Mouse (Mus musculus): ENCODE data around the gene Angptl4. TPM values are rescaled to one million over a fixed set of nuclear protein-coding genes. Genes with fewer than 3 reads are reported as not detected.
"Not testable (repeated sequence)": the region's sequence is repeated elsewhere in the genome, so short reads cannot be mapped to it uniquely, and the experiment has no call there.

The Angptl4 gene
- total RNA-seq (2015; ENCODE audit: low replicate concordance), result 0.36 and 0.84 TPM in 2 replicates
- total RNA-seq (2017; ENCODE audit: low replicate concordance), result 0.77 TPM in 1 of 2 replicates, not detected in the other

DNA sequence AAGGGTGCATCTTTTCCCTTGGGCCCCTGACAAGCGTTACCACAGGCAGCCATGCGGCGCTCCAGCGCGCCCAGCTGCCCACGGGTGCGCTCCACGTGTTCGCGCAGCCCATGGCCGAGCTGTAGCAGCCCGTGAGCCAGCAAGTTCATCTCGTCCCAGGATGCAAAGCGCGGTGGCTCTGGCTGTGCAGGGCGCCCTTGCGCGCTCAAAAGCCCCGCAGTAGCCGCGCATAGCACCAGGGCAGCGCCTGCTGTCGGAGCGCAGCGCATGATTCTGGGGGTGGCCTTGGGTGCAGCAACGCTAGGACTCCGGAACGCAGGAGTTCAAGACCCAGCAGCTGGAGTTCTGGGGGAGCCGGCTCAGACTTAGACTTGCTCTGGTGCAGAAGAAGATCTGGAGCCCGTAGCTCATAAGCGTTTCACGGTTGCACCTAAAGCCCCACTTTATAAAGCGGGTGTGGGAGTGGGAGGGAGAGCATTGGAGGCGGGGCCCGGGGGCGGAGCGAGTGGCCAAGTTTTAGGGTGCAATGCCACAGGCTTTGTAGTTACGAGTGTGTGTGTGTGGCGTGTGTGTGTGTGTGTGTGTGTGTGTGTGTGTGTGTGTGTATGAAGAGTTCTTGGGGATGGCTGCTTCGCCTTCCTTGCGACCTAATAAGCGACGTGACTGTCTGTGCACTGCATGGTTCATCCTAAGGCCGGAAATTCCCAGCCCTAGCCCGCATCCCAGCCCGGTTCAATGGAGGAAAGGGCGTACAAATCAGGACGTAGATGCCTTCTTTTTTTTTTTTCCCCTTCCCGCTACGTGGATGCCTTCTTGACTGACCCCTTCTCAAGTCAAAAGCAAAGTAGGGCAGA lies at the start of gene Angptl4:
Gene Angptl4 (minus strand): TSS at position 707 of the 854 bp plus-strand sequence.
- ATAC-seq (replicated peaks; ENCODE audit: low FRiP score, poor library complexity, severe bottlenecking), result peak; percentile 70

DNA sequence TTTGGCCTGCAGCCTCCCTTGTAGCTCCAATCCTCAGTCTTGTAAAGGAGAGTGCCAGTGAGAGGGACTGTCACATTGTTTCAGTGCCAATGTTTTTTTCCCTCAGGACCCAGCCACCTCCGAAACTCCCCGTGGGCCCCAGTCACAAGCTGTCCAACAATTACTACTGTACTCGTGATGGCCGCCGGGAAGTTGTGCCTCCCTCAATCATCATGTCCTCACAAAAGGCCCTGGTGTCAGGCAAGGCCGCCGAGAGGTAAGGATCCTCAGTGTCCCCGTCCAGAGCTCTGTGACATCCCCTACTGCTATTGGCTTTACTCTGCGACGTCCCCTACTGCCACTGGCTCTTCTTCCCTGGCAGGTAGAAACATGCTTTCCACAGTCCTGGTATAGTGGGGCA lies 47.9 kb upstream of the Angptl4 start:
- no peak for ATAC-seq (replicated peaks; ENCODE audit: low FRiP score, poor library complexity, severe bottlenecking)

DNA sequence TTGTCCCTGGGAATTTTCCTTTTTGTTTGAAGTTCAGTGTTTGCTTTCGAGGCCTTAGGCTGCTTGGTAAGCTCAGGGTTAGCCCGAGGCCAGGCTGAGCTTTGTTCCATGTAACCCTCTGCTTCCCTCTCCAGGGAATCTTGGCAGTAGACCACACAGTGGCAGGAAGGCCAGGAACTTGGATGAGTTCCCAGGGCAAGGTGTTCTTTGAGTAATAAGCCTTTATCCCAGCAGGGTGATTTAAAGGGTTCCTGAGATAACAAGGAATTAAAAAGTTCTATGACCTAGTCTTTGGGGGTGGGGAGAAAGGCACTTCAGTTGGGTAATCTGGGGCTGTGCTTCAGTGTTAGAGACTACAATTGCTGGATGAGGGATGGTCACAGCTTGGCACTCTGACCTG lies 47.3 kb upstream of the Angptl4 start:
- ATAC-seq (replicated peaks; ENCODE audit: low FRiP score, poor library complexity, severe bottlenecking), result no peak

DNA sequence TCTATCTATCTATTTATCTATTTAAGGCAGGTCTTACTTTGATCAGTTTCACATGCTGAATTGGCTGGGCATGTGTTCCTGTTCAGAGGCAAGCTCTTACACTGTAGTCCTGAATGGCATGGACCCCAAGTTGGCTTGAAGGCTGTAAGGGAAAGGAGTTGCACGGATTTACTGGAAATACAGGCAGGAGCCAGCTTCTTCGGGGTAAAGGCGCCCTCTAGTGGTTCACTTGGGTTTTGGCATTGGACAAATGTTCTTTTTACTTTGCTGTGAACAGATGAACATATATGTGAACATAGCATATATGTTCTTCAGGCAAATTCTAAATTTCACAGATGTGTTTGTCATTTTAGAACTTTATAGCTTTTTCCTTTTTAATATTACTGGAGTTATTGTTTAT lies 45.2 kb upstream of the Angptl4 start:
- peak; percentile 52 for ATAC-seq (replicated peaks; ENCODE audit: low FRiP score, poor library complexity, severe bottlenecking)

DNA sequence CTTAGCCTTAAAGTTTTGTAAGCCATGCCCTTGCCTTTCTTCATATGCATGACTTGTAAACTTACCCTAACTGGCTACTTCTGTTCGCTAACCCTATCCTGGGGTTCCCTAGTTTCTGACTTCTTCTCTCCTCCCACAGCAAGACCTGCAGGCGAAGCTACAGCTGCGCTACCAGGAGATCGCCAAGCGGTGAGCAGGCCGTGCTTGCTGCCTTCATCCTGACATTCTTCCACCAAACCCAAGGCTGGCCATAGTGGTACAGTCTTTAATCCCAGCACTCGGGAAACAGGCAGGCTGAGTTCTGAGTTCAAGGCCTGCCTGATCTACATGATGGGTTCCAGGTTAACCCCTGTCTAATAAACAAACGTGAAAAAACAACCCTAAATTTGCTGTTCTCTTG lies 43.8 kb upstream of the Angptl4 start:
- ATAC-seq (replicated peaks; ENCODE audit: low FRiP score, poor library complexity, severe bottlenecking), result no peak

DNA sequence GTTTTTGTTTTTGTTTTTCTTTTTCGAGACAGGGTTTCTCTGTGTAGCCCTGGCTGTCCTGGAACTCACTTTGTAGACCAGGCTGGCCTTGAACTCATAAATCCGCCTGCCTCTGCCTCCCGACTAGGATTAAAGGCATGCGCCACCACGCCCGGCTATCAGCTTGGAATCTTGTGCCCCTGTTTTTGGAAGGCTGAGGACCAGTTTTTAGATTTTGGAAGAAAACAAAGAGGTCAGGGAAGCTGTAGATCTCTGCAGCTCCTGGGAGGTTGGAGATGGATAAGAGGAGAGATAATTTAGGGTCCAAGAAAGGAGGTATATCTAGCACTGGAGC lies 43.3 kb upstream of the Angptl4 start:
- not testable (repeated sequence) for ATAC-seq (replicated peaks; ENCODE audit: low FRiP score, poor library complexity, severe bottlenecking)

DNA sequence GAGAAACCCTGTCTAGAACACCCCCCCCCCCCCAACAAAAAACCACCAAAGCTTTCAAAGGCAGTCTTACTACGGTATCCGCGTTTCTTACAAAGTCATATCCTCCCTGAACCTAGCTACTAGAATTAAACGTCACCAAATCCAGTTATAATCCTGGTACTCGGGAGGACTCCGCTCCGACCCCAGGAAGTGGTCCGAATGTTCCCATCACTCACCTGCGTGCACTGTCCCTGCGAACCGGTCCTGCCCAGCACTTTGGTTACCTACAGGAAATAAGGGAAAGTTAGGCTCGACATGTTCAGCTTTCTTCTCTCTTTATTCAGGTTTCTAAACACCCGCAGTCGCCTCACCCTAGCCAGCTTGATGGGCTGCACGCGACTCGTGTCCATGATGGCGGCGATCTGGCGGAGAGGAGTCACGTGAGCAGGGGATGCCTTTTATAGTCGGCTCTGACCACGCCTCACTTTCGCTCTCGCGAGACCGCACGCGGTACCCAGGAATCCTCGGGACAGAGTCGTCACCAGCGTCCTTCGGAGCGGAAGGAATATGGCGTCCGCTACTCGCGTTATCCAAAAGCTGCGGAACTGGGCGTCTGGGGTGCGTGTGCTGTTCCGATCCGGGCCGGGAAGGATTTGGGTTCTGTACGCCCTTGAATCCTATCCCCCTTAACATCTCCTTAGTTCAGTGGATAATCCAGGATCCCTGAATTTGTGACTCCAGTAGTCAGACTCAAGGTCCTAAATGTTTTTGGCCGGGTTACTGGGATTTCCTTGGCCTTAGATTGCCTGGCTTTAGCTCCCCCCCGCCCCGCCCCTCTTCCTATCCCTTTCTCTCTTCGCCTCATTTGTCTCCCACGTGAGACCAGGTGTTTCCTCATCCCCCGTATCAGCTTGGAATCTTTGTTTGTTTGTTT lies 42.7 kb upstream of the Angptl4 start, which contains the start of the genes Rps28 and Ndufa7:
Gene Rps28 (minus strand): TSS at position 479 of the 913 bp plus-strand sequence.
Gene Ndufa7 (plus strand): TSS at position 489 of the 913 bp plus-strand sequence.
- ATAC-seq (replicated peaks; ENCODE audit: low FRiP score, poor library complexity, severe bottlenecking), result peak; percentile 97

DNA sequence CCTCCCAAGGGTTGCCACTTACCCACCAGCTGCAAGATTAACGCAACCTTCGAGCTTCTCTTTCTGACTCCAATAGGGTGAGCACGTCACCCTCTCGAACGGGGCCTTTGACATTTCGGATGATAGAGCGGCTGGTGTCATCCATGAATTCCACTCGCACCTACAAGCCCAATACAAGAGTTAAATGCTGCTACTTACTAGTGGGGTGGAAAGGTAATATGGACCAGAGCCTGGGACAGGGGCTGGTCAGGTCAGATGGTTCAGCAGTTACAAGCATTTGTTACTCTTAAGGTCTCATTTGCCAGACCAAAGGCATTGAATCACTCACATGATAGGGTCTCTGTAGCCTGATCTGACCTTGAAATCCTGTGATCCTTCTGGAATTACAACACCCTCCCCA lies 41.5 kb upstream of the Angptl4 start:
- not testable (repeated sequence) for ATAC-seq (replicated peaks; ENCODE audit: low FRiP score, poor library complexity, severe bottlenecking)

DNA sequence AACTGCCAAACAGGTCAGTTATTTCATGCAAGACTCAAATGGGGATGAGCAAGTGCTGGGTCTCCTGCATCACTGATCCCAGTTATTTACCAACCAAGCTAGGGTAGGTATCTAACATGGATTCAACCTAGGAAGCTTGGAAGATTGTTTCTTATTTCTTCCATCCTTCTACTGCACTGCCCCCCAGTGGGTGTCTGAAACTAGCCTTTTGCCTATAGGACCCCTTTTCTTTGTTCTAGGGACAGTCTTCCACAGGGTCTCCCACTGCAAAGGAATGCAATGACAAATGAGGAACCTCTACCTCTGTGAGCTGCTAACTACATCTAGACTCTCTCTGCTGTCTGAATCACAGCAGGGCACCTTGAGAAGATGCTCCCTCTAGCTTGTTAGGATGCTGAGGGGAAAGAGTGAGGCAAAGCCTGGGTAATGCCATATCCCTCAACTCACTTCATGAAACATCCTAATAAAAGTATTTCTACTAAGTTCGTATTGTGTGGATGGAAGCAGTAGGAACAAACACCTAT lies 40.9 kb upstream of the Angptl4 start:
- no peak for ATAC-seq (replicated peaks; ENCODE audit: low FRiP score, poor library complexity, severe bottlenecking)

DNA sequence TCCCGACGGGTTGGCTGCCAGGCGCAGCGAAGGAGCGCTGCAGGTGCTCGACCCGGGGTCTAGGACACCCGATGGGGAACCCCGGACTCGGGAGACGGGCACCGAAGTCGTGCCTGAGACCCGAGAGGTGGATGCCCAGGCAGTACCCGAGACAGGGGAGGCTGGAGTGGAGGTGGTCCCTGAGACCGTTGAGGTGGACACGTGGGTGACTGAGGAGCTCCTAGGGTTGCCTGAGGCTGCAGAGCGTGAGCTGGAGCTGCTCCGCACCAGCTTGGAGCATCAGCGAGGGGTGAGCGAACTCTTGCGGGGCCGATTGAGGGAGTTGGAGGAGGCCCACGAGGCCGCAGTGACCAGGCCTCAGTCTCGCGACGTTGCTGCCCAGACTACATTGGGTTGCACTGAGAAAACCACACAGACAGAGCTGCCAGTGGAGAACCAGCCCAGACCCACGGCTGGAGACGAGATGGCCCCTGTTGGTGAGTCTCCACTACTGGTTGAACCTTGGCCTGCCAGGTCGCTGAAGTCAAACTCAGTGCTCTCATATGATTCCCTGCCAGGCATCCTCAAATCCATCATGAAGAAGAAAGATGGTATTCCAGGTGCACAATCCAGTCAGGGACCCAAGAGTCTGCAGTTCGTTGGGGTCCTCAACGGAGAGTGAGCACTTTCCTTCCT lies 36.5 kb upstream of the Angptl4 start:
- ATAC-seq (replicated peaks; ENCODE audit: low FRiP score, poor library complexity, severe bottlenecking), result peak; percentile 3; the same call in 1 of the 2 replicates

DNA sequence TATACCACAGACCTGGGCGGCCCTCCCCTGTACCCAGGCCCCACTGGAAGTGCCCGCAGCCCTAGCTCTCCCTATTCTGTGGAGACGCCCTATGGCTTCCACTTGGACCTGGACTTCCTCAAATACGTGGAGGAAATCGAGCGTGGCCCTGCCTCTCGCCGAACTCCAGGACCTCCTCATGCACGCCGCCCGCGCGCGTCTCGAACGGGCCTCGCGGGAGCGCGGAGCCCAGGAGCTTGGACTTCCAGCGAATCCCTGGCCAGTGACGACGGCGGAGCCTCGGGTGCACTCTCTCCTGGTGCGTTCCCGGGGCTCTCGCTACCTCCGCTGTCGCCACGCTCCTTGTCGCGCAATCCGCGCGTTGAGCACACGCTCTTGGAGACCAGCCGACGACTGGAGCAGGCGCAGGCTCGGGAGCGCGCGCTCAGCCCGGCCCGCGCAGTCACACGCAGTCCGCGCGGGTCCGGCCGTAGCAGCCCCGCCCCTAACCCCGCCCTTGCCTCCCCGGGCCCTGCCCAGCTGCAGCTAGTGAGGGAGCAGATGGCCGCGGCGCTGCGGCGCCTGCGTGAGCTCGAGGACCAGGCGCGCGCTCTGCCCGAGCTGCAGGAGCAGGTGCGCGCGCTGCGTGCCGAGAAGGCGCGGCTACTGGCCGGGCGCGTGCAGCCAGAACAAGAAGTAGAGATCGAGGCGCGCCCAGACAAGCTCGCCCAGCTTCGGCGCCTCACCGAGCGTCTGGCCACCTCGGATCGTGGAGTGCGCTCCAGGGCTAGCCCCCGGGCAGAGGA lies 35.7 kb upstream of the Angptl4 start:
- ATAC-seq (replicated peaks; ENCODE audit: low FRiP score, poor library complexity, severe bottlenecking), result peak; percentile 96

DNA sequence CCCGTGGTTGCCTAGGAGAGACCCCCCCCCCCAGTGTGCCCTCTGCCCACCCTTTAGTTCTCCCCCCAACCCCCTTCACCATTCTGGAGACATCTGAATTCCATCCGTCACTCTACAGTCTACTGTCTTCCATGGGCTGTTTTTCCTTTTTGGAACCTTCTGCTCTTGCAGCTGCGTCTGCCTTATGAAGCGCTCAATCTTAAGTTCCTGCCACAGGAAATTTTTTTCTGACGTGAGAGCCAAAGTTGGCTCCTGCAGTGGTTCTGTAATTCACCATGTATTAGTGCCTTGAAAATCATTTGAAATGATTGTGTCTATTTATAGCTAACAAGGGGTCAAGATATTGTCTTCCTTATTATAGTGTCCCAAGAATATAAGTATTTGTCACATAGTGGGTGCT lies 35.0 kb upstream of the Angptl4 start:
- ATAC-seq (replicated peaks; ENCODE audit: low FRiP score, poor library complexity, severe bottlenecking), result no peak

DNA sequence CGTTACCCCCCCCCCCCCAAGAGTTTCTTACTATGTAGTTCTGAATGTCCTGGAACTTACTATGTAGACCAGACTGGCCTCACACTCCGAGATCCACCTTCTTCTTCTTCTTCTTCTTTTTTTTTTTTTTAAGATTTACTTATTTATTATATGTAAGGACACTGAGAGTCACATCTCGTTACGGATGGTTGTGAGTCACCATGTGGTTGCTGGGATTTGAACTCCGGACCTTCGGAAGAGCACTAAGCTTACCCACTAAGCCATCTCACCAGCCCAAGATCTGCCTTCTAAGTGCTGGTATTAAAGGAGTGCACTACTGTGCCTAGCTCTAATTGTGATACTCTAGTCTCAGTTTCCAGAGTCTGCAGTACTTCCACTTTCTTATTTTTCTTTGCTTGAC lies 33.8 kb upstream of the Angptl4 start:
- no peak for ATAC-seq (replicated peaks; ENCODE audit: low FRiP score, poor library complexity, severe bottlenecking)

DNA sequence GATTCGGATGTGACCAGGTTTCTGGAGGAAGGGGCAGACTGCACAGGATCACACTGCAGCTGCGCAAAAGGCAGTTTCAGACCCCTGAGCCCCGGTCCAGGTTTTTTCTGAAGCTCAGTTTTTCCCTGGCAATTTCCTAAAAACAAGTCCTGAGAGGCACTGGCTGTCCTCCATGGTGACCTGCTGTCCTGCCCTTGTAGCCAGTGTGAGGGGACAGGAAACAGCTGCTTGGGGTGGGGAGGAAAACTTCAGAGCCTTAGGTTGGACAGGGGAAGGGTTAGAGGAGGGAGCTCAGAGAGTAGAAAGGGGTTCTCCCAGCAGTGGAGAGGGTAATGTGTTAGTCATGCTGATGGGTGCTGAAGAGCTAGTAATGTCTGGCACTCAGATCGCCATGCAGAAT lies 31.4 kb upstream of the Angptl4 start:
- ATAC-seq (replicated peaks; ENCODE audit: low FRiP score, poor library complexity, severe bottlenecking), result no peak

DNA sequence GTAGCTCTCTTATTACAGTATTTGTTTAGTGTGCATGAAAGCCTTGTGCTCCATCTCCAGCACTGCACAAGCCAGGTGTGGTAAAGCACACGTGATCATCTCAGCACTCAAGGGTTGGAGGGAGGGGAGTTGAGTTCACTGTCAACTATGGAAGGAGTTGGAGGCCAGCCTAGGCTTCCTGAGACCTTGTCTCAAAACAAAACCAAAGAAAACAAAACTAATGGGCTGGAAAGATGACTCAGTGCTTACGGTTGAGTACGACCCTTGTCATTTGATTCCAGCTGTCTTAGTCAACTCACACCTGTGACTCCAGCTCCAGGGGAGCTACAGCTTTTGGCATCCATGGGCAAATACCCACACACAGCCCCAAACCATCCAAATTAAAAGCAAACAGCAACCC lies 30.8 kb upstream of the Angptl4 start:
- ATAC-seq (replicated peaks; ENCODE audit: low FRiP score, poor library complexity, severe bottlenecking), result no peak

DNA sequence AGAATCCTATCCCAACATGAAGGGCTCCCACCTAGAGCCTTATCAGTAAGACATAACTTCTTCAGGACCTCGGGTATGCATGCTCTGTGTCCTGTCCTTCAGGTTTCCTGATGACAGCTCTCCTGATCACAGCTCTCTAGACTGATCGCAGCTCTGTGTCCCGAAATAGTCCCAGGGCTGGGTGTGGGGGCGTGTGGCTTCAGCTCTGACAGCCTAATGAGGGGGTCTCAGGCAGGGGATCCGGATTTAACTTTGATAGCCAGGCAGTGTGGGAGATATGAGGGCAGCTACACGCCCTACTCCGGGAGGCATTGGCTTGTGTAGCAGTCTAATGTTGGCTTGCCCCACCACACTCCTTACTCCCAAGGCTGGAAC lies 29.5 kb upstream of the Angptl4 start:
- ATAC-seq (replicated peaks; ENCODE audit: low FRiP score, poor library complexity, severe bottlenecking), result no peak

DNA sequence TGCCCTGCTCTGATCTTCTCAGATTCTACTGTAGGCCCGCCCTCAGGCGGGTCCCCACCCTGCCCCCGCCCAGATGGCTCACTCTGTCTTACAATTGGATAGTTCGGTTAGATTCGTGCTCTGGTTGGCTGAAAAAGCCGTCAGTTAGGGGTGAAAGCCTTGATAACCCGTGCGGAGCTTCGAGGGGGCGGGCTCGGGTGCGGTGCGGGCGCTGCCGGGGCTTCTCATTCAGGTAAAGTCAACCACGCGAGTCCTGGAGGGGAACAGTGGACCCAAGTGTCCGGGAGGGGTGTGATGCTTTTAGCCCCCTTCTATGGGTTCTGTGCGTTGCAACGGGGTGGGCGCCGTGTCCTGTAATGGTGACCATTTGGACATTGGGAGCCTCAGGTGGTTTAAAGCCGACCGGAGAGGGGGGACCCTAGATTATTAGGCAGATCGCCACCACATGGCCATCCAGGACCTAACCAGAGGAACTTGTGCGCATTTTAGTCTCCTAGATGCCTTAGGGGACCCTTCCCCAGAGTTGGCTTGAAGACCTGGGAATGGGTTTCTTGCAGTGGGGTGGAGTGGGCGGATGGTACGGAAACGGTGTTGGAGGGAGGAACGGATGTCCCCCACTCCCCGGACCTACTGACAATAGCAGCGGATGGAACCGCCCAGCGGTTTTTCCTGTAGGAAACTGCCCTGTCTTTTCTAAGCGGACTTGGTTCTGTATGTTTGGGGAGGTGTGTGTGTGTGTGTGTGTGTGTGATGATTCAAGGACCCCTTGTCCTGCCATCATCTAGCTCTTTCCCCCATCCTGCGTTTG lies 28.9 kb upstream of the Angptl4 start, which contains the start of gene Kank3:
Gene Kank3 (plus strand): TSS at position 186 of the 808 bp plus-strand sequence.
- peak; percentile 95 for ATAC-seq (replicated peaks; ENCODE audit: low FRiP score, poor library complexity, severe bottlenecking)

DNA sequence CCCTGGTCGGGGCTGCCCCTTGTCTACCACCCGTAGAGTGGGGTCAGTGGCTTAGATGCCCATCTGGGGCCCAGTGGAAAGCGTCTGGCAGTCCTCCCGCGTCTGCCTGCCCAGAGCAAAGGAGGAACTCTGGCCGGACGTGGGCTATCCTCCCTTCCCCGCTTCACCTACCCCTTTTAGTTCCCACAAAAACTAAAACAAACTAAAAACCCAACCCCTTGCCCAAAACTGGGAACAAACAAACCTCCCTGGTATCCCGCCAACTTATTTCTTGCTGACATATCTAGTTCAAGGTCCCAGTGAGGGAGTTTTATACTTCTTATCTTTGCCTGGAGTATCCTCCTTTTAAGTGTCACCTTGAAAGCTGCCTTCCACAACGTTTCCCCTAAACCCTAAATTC lies 26.6 kb upstream of the Angptl4 start:
- no peak for ATAC-seq (replicated peaks; ENCODE audit: low FRiP score, poor library complexity, severe bottlenecking)
